Mouse (Mus musculus): ENCODE data around the gene Npm1.

The Npm1 gene

GRCm38 (mm10) chr11:33145201-33146142 is 17.5 kb downstream of the Npm1 start:
- no peak for DNase-seq

- DNase-seq: no peak
Observed at GRCm38 (mm10) chr11:33143906-33144305, 19.1 kb downstream of the Npm1 start.

- DNase-seq: peak; percentile 57
Observed at GRCm38 (mm10) chr11:33142801-33143200, 20.2 kb downstream of the Npm1 start.

GRCm38 (mm10) chr11:33140111-33140460 is 22.9 kb downstream of the Npm1 start:
- DNase-seq: no peak

GRCm38 (mm10) chr11:33139458-33140110 is 23.4 kb downstream of the Npm1 start:
- no peak for DNase-seq

- no peak for DNase-seq
Observed at GRCm38 (mm10) chr11:33138686-33139085, 24.3 kb downstream of the Npm1 start.

GRCm38 (mm10) chr11:33134391-33134986 is 28.5 kb downstream of the Npm1 start:
- DNase-seq: no peak

- DNase-seq: no peak
Observed at GRCm38 (mm10) chr11:33132619-33133338, 30.2 kb downstream of the Npm1 start.

GRCm38 (mm10) chr11:33127058-33127457 is 35.9 kb downstream of the Npm1 start:
- no peak for DNase-seq

- DNase-seq: peak; percentile 39
Observed at GRCm38 (mm10) chr11:33122575-33123268, 40.3 kb downstream of the Npm1 start.

- DNase-seq: no peak
Observed at GRCm38 (mm10) chr11:33119556-33119955, 43.5 kb downstream of the Npm1 start.

- DNase-seq: no peak
Observed at GRCm38 (mm10) chr11:33119116-33119515, 43.9 kb downstream of the Npm1 start.

- no peak for DNase-seq
Observed at GRCm38 (mm10) chr11:33118480-33118879, 44.5 kb downstream of the Npm1 start.

- no peak for DNase-seq
Observed at GRCm38 (mm10) chr11:33115796-33116195, 47.2 kb downstream of the Npm1 start.

- no peak for DNase-seq
Observed at GRCm38 (mm10) chr11:33112407-33112806, 50.6 kb downstream of the Npm1 start.

GRCm38 (mm10) chr11:33110111-33110510 is 52.9 kb downstream of the Npm1 start:
- DNase-seq: no peak

GRCm38 (mm10) chr11:33107540-33107939 is 55.5 kb downstream of the Npm1 start:
- DNase-seq: no peak

GRCm38 (mm10) chr11:33104911-33105316 is 58.1 kb downstream of the Npm1 start:
- DNase-seq: peak; percentile 58

- no peak for DNase-seq
Observed at GRCm38 (mm10) chr11:33103291-33103943, 59.6 kb downstream of the Npm1 start.
